Mouse (Mus musculus) spleen, adult 2 months (tissue): ENCODE measurements around the gene Prkca.

Experiments used
- CTCF ChIP-seq: fragments of 200-500 bp; IDR thresholded peaks from 2 replicates; pipeline ENCODE4 v1.5.1; 2011; ENCODE audit warnings: mild to moderate bottlenecking, inconsistent platforms; ENCODE audit not compliant: insufficient read depth, insufficient read length, insufficient replicate concordance; ENCODE audit errors: extremely low read depth
- POLR2A ChIP-seq: fragments of 200-500 bp; IDR thresholded peaks from 2 replicates; pipeline ENCODE4 v1.6.1; 2011; ENCODE audit warnings: low read depth, low read length, inconsistent platforms

DNA sequence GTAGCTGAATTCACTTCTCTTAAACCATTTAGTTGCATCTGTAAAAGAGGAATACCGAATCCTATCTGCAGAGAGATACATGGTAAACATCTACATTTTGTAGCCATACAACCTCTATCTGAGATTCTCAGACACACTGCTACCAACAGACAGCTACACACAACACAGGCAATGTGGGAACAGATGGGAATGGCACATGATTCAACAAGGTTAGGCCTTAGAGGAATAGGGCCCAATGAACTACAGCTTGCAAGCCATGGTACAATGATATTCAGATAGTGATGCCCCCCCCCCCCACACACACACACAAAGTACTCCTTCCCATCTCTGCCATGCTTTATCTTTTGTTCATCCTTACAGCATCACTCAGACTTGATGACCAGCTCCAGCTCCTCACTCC, 181.1 kb downstream of the Prkca start:
- TF ChIP-seq CTCF (no peak), POLR2A (no peak)
